Mouse (Mus musculus) kidney, adult 18-20 months (tissue): ENCODE data around the gene C530025M09Rik.
A peak's percentile ranks its signal among the peaks of the same experiment; 100 is the strongest.

Experiments
- DNase-seq: peaks from one replicate; pipeline ENCODE4 v3.0.0; 2021

Gene C530025M09Rik

DNA sequence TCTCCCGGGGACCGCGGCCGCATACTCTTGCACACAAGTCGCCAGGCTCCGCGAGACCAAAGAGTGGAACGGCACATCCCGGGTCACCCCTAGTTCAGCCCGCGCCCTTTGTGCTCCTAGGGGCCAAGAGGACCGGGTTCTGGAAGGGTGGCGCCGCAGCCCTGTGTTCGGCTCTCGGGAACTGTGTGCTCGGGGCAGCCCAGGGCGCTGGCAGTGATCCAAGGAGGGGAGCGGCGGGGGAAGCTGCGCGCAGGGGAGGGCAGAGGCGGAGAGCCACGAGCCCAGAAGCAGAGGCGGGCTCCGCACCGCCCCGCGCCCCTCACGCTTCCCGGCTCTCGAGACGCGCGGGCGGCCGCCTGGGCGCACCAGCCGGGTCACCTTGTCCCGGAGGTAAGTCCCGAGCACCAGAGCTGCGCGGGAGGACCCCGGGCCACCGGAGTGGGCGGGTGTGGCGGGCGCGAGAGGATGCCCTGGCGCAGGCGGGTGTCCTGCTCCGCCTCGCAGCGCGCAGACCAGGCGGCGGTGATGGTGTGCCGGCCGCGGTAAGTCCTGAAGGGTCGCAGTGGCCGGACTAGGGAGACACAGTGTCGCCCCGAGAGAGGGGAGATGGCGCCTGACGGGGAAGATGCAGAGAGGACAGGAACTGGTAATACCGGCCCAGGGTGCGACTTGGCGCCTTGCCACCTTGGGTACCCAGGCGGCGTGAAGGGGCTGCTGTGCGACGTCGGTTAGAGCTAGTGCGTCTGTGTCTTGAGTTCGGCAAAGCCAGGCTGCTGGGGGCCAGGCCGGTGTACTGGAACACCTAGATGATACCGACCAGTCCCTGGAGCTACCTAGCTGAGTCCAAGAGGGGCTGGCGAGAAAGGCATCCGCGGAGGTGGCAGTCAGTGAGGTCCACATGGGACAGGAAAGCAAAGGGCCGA is at the start of gene C530025M09Rik:
Gene C530025M09Rik (minus strand): TSS at position 678 of the 923 bp plus-strand sequence.
- DNase-seq, result peak; percentile 2

DNA sequence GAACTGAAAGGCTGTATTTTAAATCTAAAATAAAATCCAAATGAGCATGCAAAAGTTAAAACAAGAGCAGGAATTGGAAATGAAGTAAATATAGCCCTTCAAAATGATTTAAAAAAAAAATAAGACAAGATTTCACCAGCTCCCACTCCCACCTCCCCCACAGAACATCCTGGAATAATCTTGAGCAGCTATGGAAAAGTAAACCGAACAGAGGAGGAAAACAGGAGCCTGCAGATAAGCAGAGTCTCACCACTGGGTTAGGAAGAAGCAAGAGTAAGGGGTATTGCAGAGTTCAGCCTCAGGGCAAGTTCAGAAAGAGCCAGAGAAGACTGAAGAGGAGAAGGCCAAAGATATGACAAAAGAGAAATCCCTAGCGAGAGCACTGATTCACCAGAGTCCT is 46.9 kb upstream of the C530025M09Rik start:
- no peak for DNase-seq

DNA sequence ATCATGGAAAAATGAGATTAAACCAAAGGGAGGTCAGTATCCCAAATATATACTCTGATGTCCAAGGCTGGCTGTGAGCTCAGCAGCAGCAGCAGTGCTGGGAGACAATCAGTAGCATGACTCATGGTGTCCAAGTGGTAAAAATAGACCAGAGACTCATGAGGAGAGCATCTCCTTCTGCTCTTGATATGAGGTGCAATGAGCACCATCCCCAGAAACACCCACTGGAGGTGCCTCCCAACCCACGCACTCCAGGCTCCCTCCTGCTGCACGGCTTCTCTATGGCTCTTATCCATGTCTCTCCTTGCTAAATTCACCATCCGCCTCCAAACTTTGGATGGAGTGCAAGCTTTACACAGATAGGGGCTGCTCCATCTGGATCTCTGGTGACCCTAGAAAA is 42.3 kb upstream of the C530025M09Rik start:
- no peak for DNase-seq

DNA sequence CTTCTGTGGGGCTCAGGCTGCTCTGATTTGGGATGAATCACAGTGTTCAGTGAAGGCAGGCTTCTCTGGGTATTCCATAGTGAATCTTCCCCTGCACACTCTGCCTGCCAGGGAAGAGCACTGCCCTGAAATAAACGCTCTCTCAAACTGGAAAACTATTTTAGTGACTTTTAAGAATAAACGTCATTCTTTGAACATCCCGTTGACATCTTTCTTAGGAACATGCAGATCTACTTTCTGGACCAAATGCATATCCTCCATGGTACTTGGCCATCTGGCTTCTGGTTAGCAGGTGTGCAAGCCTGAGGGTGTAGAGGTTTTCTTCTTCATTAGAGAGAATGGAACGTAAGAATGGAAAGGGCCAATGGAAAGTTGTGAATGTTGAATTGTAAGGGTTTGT is 41.5 kb upstream of the C530025M09Rik start:
- no peak for DNase-seq

DNA sequence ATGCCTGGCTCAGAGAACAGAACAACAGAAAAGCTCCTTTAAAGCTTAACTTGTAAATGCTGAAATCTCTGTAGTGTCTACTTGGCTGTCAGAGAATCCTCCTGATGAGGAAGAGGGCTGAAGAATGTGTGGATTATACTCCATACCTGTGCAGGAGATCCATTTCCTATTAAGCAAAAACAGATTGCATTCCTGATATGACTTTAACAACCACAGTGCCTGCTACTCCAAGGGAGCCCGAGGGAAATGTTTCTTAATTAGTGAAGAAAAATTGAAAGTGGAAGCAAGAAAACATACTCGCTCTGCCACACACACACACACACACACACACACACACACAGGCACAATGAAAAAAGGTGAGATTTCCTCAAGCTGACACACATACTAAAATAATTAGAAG is 39.5 kb upstream of the C530025M09Rik start:
- DNase-seq, result no peak

DNA sequence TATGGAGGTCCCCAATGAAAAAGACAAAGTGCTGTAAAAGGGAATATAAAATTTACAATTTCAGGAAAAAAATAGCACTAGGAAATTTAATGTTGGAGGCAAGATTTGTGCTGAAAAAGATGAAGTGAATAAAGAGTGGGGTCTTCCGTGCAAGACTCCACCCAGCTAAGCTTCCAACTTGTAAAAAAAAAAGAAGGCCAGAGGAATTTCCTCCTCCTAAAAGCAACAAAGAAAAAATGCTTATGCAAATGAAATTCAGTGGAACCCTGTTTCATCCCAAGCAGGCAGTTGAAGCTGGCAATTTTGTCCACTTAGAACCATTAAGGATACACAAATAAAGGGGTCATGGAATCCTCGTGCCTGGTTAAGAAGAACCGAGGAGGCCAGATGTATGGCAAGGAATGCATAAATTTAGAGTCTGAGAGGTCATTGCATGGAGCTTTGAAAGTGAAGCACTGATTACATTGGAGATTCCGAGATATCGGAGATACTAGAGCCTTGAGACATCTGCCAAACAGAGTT is 35.0 kb upstream of the C530025M09Rik start:
- DNase-seq, result no peak

DNA sequence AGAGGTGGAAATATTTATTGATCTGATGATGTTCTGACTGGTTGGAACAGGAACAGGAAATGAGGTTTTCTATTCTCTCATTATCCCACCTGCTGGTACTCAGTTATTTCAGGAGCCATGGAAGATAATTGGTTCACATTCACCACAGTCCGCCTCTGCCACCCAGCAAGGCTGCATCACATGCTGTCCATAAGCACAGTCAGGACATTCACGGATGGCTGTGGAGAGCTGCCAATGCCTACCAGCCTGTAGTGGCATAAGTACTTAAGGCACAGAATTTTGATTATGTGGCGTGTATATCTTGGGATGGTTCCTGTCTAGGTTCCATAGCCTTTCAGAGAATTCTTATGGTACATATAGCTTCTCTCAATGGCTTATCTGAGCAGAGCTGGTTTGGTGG is 30.0 kb upstream of the C530025M09Rik start:
- no peak for DNase-seq

DNA sequence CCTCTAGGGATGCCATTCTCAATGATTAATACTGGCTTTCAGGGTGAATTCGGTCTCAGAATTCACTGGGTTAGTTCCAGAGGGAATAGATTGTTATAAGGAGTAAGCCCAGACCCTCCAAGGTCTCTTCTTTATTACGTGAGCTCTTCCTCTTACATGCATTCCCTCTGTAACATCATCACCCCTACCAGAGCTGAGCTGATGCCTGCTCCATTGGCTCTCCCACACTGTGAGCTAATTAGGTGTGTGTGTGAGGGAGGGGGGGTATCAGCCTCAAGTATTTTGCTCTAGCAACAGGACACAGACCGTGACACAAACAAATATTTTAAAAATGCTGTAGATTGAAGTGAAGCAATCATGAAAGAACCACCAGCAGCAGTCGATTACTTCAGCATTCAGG is 17.8 kb upstream of the C530025M09Rik start:
- DNase-seq, result no peak

DNA sequence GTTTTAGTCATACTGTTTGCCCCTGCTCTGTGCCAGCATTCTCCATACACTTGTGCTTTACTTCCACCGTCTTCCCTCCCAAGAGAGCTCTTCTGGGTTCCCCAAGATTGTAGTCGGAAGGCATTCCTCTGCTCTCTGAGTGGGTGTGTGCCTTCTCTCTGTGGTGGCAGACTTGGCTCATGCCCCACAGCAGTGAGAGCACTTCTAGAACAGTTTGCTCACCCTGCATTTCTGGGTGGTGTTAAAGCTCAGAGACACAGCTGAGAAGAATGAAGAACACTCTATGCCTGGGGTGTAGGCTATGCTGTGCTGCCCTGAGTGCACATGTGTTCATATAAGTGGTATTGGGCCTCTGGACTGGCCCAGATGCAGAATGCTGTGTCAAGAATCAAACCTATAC is 13.6 kb upstream of the C530025M09Rik start:
- no peak for DNase-seq

DNA sequence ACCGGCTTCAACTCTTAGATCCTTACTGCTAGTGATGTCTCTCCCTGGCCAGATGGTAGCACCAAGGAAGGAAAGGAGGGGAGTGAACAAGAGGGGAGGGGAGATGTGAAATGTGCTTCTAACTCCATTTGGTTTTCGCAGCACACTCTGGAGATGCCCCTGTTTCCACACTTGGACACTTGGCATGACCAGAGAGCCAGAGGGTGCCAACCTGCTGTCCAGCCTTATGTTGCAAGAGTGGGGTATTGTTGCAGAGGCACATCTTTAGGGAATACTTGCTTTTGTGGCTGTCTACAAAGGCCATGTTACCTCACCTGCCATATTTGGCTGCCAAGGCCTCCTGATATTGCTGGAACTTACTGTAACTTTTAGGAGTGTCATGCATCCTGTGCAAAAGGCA is 8.7 kb upstream of the C530025M09Rik start:
- no peak for DNase-seq

DNA sequence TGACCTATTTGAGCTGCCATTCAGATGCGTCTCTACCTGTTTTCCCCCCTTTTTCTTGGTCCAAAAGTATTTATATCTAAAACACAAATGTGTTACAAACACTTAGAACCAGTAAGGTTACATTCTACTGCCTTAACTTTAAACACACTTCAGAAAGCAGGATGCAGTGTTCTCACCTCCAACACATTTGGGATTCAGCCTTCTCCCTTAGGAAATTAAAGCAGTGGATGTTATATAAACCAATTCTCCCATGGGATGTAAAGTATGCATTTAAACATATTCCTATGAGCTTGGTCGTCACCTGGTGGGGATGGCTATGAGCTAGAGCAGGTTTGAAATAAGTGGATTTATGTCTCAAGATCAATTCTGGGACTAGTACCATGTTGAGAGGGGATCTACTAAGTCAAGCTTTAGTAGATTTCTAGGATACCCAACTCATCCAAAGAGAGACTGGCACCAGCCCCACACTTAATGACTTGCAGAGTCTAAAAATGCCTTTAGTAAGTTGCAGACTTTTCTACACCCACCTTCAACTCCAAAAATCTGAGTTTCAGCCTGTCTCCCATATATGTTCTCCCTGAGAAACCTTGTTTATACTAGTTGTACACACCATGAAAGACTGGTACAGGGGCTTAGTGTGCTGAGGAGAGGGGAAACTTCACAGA is 5.6 kb upstream of the C530025M09Rik start:
- DNase-seq, result no peak

DNA sequence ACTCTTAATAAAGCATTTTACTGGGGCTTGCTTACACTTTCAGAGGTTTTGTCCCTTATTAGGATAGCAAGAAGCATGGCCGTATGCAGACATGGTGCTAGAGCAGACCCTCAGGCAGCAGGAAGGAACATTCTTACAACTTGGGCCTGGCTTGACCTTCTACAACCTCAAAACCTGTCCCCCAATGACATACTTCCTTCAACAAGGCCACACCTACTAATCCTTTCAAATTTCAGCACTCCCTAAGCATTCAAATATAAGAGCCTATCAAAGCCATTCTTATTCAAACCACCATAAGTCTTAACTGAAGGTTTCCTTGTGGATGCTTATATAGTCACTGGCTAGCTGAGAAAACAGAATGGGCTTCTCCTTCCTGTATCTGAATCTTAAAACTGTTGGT is 4.1 kb upstream of the C530025M09Rik start:
- no peak for DNase-seq

DNA sequence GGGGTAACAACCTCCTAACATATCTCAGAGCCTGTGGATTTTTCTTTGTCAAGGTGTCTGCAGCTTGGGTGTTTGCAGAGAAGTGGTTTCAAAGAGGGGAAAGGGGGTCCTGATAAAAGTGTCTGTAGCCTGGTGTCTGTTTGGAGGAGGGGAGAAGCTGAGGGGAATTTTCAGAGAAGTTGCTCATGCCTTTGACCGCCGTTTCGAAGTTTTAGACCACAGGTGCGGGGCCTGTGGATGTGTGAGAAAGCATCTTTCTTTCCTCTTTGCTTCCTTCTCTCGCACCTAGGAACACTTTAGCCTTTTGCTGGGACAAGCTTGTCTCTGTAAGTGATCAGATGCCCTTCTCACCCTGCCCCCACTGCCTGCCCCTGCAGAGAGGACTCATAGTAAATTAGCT is 1.3 kb upstream of the C530025M09Rik start:
- no peak for DNase-seq

DNA sequence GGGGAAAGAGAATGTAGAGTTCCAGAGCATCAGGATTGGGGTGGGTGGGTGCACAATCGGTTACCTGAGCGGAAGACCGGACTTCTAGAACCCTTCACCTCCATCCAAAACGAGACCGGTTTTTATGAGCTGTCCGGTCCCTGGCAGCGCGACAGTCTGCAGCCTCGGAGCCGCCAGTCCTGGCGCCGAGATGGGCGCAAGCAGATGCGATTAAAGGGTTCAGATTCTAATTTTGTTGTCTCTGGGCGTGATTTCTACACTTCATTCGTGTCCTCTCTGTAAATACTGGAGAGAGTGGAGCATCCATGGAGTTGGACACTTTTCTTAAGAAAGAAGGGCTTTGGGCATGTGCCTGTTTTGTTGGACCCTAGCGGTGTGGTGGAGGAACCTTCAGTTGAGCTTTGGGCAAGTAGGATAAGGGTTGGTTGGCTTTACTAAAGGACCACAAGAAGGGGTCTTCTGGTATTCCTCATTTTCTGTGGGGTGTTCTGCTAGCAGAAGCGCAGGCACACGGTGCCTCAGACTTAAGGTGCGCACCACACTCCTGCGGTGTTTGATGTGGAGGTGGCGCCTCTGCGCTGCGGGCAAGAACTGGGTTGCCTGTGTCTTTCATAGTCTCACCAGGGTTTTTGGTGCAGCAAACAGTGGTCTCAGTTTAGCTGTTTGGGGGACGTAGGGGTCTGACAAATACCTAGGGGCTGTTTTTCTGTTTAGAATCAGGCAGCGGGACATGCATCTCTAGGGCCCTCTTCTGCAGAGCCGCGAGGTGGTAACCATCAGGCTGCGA is 639 bp upstream of the C530025M09Rik start:
- DNase-seq, result no peak

DNA sequence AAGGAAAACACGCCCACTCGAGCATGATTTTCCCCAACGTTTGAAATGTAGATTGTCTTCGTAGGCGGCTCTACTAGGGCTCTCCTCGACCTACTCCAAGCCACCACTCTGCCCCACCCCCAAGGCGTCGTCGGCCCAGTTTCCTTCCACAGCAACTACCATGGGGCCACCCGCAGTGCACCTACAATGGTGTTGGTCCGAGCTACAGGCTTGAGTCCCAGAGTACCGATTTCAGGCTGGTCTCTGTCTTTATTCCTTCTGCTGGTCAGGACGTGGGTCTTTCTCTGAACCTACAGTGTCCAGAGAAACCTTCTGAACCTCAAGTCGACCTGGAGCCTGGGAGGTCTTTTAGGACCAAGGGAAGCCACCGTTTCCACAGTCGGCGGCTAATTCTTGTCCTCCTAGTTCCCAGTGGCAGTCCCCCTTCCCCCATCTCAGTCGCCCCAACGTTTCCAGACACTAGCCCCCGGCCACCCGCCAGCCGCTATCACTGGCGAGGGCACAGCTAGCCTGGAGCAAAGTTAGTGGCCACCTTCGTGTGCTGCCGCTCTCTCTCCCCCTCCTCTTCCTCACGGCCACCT is 968 bp downstream of the C530025M09Rik start:
- no peak for DNase-seq

DNA sequence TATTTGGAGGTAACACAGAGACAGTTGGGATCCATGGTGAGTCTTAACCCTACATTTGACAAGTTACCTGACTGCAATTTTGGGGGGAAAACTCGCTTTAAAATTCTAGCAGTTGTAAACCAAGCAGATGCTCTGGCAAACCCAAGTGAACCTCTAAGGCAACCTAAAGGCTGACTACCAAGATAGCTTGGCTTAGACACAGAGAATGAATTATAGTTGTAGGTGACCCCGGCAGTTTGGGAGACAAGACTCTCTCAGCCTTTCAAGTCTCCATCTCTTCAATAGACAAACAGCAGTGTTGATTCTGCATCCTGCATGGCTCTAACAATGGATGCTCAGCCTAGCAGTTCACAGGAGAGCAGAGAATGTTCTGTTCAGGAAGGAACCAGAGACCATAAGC is 2.1 kb downstream of the C530025M09Rik start, which contains the start of gene Syndig1:
Gene Syndig1 (plus strand): TSS at position 301 of the 400 bp plus-strand sequence.
- DNase-seq, result no peak

DNA sequence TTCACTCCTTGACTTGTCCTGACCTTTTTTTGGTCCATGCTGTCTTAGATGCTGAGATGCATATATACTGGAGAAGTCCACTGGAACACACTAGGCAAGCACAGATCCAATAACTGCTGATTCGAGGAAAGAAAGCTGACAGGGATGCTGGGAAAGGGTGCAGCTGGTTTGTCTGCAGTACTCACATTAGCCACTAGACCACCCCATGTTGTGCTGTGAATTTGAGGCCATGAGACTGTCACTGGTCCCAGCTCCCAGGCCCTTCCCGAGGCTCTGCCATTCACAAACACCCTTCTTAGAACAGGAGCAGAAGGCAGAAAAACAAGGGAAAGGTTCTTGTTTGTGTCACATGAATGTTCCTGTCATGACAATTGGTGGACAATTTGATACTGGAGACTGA is 10.8 kb downstream of the C530025M09Rik start:
- no peak for DNase-seq

DNA sequence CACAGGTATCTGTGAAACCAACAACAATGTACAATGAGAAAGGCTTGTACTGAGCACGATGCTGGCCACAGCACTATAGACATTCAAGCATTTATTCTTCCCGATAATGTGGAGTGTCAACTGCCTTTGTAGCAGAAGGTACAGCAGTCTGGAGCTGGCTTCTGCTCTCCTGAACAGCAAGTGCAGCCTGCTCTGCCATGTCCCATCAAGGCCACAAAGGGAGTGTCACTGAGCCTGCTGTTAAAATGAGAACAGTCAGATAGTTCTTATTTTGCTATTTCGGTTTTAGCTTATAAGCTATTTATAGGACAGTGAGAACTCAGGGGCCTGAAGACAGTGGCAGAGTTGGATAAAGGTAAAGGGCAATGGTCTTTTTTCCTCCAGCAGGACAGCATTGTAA is 11.3 kb downstream of the C530025M09Rik start:
- no peak for DNase-seq

DNA sequence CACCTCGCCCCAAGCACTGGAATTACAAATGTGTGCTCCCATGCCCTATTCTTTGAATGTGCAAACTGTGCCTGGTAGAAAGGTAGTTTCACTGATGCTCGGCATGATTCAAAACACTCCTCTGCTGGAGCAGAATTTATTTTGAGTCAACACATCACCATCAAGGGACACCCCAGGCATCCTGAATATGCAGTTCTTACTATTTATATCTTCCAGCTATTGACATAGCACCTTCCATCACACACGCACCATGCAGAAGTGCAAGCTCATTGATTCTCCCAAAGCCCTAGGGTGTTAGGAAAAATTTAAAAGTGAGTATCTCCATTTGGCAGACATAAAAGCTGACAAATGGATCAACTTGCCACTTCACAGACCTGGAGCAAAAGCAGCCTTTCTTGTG is 12.6 kb downstream of the C530025M09Rik start:
- no peak for DNase-seq

DNA sequence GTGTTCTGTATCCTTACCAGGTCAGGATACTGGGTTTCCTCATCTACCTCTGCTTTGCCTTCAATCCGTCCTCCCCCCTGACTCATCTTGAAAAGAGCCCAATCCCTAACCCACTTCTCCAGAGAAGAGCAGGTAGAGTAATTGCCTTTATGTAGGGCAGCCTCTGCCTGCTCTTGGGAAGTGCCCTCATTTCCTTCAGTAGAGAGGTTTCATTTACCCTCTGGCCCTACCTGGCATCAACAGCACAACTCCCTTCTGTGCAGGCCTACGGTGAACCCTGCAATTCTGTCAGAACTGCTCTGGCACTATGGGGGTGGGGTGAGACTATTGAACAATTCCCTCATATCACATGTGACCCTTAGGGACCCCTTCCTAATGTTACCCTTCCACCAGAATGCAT is 18.1 kb downstream of the C530025M09Rik start:
- no peak for DNase-seq

DNA sequence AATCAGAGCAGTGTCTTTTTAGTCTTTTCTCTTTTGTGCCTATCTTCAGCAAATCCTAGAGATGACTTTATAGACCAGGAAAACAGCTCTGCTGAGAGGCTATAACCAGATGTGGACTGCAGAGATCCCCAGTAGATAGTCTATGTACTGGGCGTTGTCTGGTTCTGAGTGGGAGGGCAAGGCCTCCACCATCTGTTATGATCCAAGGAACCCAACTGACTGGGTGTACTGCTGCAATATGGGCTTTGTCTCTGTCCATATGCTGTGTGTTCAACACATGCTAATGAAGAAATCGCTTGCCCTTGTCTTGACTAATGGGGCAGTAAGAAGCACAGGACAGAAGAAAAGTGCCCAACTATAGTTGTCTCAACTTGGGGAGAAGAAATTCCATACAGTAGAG is 25.8 kb downstream of the C530025M09Rik start:
- DNase-seq, result no peak

DNA sequence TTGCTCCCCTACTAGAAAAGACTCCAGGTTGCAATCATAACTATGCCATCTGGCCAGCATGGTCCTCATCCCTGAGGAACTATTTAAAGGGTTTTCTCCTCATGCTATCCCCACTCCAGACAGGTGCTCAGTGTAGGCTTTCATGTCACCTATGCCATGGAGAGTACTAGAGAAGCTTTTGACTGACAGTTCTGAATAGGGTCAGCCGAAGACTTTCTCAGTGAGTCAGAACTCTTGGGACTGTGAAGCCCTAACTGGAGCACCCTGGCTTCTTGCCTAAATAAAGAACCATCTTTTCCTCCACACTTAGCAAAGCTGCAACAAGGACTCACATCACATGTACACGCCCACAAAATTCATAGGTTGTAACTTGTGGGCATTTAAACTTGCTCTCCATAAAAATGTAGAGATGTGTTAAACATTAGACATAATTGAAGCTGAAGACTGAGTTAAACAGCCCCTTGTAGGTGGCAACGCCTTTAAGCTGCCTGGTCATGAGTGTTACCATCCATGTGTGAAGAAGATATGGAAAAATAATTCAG is 26.3 kb downstream of the C530025M09Rik start:
- DNase-seq, result no peak

DNA sequence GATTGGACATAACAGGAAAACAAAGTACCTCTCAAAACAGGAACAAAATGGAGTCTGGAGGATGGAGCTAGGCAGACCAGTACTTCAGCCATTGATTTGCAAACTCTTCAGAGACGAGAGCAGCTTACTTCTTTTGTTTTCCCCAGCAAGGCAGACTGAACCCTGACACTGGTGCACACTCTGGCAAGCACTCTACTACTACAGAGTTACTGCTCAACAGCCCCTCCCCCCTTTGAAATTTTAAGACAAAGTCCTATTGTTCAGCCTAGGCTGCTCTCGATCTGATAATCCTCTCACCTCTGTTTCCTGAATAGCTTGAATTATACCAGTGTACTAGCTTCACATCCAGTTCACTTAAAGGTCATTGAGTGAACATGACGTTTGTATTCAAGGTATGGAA is 32.4 kb downstream of the C530025M09Rik start:
- DNase-seq, result no peak
